Mouse (Mus musculus) adrenal gland, adult 18-20 months (tissue): ENCODE measurements around the gene Gjd3. TPM values are rescaled to one million over a fixed set of nuclear protein-coding genes. Genes with fewer than 3 reads are reported as not detected.

Experiments
- DNase-seq, 2 experiments: peaks; one replicate each; pipeline ENCODE4 v3.0.0; 2021 to 2022; ENCODE audit warnings: low spot score in 2 of 2
- total RNA-seq, 2 experiments: library from RNA; stranded (reverse); gene quantifications; 1 replicate in 1 of 2; 2 replicates in 1 of 2; pipeline ENCODE4 v1.2.3; 2021

Gjd3 gene
- total RNA-seq, 2 experiments from 2014 or later = not detected

DNA sequence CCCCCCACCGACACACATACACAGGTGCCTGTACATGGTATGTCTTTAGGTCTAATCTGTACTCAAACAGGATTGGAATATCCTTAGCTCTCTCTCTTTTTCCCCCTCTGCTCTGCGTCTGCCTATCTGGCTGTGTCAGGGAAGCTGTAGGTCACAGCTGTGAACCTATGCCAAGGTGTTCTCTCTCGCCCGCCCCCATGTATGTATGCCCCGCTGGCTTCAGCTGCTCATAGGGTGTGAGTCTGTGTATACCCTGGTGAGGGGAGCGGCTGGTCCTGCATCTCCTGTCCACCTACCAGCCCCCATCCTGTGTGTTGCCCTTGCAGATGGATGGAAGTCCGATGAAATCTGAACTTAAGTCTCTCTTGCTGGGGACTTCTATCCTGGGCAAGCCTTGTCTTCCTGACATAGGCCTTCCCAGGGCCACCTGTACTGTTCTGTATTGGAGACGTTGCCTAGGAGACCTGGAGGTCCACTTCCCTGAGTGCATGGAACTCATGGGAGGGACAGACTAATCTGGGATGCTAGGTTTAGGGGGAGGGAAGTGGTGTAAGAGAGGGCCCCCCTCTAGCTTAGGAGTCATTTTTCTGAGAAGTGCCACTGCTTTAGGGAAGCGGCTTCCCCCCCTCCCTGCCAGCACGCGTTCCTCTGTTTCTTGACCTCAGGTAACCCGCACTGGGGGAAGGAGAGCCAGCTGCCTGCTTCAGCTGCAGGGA, 33.4 kb downstream of the Gjd3 start:
- DNase-seq = no peak

DNA sequence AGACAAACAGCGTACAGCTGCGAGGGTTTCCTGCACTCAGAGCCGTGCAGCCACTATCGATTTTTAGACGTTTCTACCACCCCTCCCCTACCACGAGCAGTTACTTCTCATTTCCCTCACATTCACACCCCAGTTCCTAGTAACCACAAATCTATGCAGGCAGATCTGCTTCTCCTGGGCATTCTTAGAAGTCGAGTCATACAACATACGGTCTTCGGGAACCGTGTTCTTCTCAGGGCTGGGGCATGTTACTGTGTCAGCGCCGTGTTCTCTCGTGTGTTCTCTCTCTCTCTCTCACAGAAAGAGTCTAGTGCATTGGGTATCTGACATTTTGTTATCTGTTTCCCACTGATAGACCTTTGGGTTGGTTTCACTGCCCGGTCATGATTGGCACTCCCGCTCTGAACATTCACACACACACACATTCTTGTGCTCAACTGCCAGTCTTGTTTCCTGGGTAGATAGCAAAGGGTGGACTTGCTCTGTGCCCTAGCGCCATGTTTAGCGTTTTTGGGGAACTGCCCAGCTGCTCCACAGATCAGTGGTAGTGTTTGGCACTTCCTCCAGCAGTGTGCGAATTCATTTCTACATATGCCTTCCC, 34.7 kb downstream of the Gjd3 start:
- DNase-seq = no peak

DNA sequence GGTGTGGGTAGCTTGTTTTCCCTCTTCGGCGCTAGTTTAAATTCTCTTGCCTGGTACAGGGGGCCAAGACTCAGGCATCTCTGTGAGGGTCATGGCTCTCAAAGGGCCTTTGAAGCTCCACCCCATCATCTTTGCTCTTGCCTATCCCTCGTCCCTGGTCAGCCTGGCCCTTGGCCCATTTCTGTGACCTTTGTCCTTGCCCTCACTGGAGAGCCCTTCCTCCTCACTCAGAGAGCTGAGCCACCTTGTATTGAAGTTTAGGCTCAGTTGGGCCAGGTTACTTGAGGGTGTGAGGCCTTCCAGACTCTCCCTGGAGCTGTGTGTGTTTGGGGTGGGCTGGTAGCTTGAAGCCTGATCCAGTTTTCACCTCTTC, 37.2 kb downstream of the Gjd3 start:
- peak in 1 of 2 experiments; percentile 69 for DNase-seq

DNA sequence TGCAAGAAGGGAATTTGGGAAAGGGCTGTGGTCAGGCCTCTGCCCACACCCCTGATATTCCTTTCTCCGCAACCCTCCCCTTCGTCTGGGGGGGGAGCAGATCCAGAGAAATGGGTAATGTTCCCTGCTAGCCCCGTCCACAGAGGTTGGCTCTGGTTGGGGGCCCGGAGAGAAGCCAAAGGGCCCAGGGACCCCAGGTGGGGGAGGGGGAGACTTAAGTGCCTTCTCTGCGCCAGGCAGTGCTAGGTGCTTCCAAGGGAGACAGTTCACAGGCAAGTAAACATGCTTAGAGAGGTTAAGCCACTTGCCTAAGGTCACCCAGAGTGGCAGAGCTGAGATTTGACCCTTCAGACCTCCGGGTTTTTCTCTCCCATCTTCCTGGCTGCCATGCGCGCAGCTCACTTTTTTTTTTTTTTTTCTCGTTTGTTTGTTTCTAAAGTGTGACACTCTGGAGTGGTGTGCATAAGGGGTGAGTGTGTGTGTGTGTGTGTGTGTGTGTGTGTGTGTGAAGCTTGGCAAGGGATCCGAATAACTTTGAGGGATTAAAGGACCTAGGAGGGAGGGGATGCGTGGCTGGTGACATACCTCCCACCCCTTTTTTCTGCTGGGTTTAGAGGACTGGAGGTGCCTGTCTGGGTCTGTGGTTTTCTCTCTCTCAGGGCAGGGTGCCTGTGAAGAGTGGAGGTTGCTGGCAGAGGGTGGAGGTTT, 37.8 kb downstream of the Gjd3 start:
- DNase-seq = no peak

DNA sequence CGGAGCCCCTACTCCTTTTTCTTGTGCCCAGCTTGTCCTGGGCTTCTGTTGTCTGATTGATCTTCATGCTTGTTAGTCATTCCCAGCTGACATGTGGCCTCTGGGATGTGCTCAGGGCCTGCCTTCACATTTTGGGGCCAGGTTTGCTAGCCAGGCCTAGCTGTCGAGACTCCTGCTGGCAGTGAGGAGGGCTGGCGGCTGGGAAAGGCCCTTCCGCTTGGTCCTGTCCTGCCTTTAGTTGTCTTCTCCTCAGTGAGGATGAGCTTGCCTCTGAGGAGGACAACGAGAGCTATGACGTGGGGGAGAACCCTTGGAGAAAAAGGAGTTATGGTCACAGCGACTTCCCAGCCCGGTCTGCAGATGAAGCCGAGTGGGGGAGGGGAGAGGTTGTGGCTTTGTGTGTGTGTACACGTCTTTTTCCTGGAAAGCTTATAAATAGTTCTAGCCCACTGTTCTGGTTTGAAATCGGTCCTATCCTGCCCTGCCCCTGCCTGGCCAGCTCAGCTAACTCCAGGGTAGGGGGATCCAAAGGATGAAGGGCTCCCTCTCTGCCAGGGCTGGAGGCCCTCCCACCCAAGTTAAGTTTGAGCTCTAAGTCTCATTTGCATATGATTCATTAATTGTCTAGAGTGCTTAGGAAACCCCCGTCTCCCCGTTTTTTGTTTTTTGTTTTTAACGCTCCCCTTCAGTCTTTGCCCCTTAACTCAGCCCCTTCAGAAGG, 38.9 kb downstream of the Gjd3 start:
- peak in 1 of 2 experiments; percentile 33 for DNase-seq

DNA sequence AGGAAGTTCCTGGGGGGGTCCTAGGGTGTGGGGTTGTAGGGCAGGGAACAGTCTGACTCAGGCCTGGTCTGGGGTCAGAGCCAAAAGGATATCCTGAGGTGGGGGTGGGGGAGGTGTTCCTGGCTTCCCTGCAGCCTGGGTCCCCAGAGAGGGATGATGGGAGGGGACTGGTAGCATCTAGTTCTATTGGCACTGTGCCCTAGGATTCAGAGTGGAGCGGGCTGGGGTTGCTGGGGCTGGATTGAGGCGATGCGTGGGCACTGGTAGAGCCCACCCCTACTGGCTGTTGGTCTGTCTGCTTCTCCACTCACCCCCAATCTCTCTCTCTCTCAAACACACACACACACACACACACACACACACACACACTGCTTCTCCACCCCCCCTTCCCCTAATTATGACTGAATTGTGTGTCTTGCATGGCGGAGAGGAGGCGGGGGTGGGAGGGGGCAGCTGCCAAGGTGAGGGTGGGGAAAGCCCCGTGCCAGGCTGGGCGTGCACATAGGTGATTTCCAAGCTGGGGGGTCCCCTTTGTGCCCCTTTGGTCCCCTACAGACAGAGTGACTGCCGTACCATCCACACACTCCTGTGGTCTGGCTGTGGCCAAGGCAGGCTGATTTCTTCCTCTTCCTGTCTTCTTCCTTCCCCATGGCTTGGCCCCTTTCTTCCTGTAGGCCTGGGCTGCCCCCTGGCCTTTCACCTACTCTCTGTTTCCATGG, 39.7 kb downstream of the Gjd3 start:
- DNase-seq = peak in 1 of 2 experiments; percentile 32

DNA sequence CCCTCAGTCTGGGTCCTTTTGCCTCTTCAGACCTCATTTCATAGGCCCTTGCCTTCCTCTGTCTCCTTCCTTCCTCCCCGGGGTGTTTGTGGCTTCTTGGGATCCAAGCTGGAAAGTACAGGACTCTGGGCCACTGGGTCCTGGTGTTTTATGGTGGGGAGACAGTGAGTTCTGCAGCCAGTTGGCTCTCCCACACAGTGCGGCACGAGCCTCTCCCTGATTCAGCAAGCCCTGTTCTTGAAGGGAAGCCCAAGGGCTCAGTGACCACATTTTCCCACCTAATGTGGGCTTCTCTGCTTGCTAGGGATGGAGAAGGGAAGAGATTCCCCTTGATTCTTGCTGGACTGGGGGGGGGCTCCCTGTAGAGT, 40.3 kb downstream of the Gjd3 start:
- peak in 1 of 2 experiments; percentile 37 for DNase-seq

DNA sequence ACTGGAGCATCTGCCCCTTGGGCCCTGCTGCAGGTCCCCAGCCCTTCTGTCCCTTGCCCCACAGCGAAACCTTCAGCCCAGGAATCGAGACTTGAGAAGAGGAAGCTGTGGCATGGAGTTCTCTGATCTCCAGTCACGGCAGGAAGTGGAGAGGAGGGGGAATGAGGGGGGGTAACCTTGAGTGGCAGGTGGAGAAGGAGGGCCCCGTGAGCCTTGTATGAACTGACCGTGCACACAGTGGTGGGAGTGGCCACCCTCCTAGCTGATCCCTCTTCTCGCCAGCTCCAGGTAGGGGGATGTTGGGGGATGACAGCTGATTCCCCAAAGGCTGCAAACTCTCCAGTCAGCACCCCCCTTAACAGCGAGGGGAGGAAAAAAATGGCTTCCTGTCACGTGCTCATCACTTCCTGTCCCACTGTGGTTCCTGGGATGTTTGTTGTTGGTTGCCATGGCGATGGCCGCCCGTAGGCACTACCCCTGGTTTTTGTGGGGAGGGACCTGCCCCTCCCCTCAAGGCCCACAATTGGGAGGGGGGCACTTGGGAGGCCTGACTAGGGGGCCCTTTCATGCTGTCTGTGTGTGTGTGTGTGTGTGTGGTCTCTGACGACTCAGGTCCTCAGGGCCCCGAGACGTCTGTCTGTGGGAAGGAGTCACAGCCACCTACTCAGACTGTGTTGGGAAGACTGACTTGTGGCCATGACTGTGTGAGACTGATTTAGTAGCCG, 40.8 kb downstream of the Gjd3 start:
- peak in 1 of 2 experiments; percentile 61 for DNase-seq

DNA sequence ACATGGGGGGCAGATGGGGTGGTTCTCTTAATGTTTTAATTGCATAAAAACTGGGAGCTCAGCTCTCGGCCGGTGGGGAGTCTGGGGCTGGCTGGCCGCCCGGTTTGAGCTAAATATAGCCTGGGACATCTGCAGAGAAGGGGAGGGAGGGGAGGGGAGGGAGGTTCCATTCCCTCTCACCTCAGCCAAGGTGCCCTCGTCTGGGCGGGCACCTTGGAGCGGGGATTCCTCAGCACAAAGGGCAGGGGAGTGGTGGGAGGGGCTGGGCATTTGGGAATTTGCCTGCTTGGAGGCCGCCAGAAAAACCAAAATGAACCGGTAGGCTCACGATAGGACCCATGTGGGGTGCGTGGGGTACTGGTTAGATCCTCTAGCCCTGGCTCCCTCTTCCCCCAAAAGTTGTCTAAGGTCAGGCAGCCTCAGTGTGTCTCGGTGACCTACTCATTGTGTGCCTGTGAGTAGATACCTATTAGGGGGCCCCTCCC, 41.4 kb downstream of the Gjd3 start:
- DNase-seq = peak in 1 of 2 experiments; percentile 57

DNA sequence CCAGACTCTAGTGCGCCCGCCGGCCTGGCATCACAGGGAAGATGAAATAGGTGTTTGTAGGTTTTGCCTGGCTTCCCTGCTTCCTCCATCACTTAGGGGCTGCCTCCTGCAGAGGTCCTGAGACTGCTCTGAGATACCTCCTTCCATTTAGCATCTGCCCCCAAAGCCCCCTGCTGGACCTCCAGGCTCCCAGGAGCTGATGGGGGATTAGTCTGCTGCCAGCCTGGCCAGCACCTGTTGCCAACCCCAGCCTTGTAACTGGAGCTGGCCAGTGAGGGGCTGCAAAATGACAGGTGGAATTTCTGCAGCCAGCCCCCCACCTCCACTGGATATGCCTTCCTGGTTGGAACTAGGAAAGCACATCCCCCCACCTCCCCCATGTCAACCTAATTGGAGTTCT, 42.0 kb downstream of the Gjd3 start:
- DNase-seq = no peak

DNA sequence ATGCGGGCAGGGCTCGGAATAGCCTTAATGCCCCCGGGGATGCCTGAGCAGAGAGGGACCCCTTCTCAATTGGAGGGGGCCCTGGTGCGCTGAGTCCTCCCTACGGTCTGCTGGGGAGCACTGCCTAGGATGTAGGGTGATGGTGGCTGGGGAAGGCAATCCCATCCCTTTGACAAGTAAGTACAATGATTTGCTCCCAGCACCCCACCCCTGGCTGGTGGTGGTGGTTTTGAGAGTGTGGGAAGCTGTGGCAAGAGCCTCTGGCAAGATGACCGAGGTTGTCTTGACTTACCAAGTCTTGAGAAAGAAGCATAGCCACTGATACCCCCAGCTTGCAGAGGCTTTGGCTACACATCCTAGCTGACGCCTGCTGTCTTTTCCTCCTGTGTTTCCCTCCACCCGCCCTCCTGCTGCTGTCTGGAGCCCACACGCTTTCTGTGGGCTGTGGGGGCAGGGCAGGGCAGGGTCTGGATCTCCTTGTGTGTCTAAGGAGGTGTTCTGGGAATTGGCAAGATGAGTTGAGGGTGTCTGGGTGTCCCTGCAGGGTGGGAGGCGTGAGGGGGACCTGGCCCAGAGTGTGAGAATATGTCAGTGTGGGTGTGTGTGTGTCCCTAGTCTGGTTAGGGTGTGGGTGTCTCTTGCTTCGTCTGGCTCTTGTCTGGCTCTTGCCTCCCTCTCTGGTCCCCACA, 42.7 kb downstream of the Gjd3 start:
- DNase-seq = peak in 1 of 2 experiments; percentile 6

DNA sequence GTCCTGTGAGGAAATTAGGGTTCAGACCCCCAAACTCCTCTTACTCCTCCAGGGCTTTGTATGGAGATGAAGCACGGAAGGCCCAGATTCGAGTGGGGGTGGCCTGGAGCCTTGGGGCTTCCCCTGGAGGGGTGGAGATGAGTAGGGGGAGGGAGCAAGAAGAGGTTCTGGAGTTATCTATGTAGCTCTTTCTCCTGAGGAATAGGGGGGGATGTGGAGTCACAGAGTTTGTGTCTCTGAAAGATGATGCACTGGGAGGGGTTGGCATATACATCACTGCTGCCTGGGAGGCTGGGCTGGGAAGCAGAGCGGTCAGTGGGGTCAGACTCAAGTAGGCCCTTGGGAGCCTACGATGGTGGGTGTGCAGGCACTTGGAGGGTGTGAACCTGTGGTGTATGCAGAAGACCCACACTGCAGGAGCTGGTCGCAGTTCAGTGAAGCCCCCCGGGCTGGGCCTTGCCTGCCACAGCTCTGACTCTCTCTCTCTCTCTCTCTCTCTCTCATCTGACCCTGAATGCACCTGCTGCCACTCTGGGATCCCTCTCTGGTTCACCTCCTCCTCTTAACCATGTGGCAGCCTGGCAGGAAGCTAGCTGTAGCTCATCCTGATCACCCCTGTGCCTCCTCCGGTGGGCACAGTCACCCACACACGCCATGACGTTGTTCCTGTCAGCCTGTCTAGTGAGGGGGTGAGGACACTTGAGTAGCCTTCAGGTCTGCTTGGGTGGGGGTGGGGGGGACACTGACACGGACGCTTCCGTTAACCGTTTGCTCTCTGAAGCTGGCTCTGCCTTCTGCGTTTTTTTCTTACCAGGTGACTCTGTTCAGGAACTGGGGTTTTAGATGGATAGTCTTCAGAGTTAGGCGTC, 43.5 kb downstream of the Gjd3 start:
- DNase-seq = peak in 1 of 2 experiments; percentile 6

DNA sequence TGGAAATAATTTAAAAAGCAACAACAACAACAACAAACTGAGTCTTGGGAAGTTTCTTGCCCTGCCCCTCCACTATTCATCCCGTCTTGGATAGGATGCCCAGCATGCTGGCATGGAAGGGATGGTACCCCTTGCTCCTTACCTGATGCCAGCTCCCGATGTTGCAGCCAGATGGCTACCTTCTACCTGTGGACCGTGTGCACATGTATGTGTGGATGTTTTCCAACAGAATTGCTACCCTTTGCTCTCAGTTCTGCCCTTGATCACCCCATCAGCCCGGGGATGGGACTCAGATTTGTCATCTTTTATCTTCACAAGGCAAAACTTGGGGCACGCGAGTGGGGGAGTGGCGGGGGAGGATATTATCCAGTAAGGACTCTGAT, 44.1 kb downstream of the Gjd3 start:
- peak in 1 of 2 experiments; percentile 8 for DNase-seq

DNA sequence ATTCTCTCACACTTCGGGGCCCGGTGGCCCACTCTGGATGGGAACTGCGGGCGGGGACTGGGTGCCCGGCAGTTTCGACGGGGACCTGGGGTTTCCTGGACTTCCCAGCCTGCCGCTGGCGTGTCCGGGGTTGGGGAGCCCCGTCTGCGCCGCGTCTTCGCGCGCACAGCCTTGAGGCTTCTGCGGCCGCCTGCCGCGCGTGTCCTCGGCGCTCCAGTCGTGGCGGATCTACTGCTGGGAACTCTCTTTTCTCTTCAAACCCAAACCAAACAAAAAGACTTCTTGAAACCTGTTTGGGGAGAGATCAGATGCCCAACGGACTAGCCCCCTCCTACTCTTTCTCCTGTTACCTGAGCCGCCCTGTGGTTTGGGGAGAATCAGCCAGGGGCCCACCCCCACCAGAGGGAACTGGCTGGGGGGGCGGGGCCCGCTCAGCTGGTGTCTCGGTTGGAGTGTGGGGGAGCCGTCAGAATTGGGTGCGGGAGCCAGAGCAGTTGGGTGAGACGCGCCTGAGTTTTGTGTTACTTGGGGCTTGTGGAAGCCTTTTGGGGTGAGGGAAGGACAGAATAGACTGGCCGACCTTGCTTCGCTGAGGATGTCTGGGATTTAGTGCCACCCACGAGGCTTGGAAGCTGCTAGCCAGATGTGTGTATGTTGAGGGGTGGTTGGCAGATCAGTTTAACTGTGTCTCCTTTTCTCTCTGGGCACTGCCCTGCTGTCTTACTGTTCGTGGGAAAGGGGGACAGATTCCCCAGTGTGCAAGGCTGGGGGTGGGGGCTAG, 44.7 kb downstream of the Gjd3 start:
- peak; percentile 61 to 67 for DNase-seq

DNA sequence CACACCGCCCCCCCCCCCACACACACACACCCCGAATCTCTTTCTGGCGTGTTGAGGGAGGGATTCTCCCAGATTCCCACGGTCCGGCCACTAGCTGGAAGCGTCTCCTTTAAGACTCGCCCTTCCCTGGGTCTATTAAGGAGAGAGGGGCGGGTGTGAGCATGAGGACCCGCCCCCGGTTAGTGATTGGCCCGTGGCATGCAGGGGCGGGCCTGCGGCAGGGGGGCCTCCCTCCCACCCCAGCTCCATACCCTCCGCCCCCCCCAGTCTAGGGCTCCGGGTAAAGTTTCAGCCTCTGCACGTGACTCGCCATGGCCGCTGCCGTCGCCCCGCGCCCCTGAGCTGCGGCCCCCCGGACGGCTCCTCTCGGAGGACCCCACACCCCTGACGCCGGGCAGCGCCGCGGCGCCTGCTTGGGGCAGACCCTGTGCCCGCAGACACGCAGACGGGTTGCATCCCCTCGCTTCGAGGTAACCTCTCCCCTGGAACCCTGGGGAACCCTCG, 45.4 kb downstream of the Gjd3 start:
- peak; percentile 82 to 84 for DNase-seq

DNA sequence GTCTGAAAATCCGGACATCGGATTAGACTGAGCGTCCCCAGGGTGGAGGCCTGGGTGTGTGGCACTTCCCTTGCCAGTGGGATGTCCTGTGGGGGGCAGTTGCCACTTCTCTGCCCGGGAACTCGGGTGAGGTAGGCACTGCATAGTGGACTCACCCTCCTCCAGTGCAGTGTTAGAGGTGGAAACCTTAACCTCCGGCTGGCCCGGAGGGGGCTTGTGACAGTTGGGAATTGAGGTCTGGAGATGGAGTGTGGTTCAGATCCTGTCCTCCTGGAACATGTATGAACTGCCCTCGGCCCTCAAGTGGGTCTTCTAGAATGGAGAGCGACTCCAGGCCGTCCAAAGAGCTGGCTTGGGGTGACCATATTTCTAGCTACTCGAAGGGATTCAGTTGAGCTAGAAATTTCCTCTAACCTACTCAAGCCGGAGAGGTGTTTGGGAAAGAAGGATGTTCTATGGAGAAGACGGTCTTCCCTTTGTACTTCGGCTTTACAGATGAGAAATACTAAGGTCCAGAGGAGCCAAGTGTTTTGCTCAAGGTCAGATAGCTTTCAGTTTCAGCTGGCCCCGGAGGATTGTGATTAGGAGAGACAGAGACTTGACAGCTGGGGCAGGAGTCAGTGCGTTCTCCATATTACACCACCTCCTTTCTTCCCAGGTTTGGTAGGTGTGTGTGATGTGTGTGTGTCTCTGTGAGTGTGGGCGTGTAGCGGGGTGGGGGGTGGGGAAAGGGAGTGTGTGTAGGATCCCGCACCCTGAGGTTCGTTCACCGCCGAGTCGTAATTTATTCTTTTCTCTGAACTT, 46.0 kb downstream of the Gjd3 start:
- peak in 1 of 2 experiments; percentile 21 for DNase-seq

DNA sequence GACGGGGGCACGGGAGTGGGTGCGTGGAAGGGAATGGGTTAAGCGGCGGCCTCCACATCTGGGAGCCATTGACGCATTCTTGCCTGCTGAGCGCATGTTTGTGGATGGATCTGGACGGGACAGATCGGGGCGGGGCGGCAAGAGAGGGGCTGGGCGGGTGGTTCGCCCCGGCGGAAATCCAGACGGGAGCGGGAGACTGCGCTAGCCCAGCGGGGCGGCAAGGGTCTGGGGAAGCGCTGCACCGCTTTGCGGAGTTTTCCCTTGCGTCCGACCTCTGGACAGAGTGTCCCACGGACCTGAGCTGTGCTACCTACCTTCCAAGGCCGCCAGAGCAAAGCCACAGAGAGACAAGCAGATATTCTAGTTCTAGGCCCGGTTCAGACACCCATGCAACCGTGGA, 46.6 kb downstream of the Gjd3 start:
- peak; percentile 70 to 71 for DNase-seq
